Mouse (Mus musculus) liver, postnatal 0 days (tissue): Measurements from ENCODE around the gene Fggy. TPM values are rescaled to one million over a fixed set of nuclear protein-coding genes. Genes with fewer than 3 reads are reported as not detected.

Source experiments
- ATAC-seq: fragments of 200-750 bp; cut with Nextera tagmentation; 2 replicates; pipeline ENCODE4 v1.8.0; 2017; ENCODE audit warnings: mild to moderate bottlenecking, moderate library complexity
- DNase-seq: peaks from one replicate; pipeline ENCODE4 v3.0.0-alpha.2; 2016
- H3K27ac ChIP-seq: fragments of 300-500 bp; sonication (generic); 2 replicates; pipeline ENCODE4 v1.5.1; 2014; ENCODE audit warnings: antibody characterized with exemption, moderate library complexity, mild to moderate bottlenecking, low read depth
- H3K27me3 ChIP-seq: fragments of 300-500 bp; sonication (generic); 2 replicates; pipeline ENCODE4 v1.6.1; 2014; ENCODE audit warnings: low read length, control low read depth, mixed read lengths; ENCODE audit not compliant: insufficient read depth
- H3K36me3 ChIP-seq: fragments of 300-500 bp; sonication (generic); replicated peaks from 2 replicates; pipeline ENCODE4 v1.6.1; 2014; ENCODE audit warnings: mild to moderate bottlenecking, control low read depth, low read length, moderate library complexity, mixed read lengths; ENCODE audit not compliant: insufficient read depth
- H3K4me1 ChIP-seq: fragments of 300-500 bp; sonication (generic); 2 replicates; pipeline ENCODE4 v1.6.1; 2014; ENCODE audit warnings: antibody characterized with exemption, mild to moderate bottlenecking, control low read depth; ENCODE audit not compliant: insufficient read depth
- H3K4me2 ChIP-seq: fragments of 300-500 bp; sonication (generic); 2 replicates; pipeline ENCODE4 v1.6.1; 2014; ENCODE audit warnings: low read depth, mild to moderate bottlenecking, low read length, moderate library complexity, mixed read lengths
- H3K4me3 ChIP-seq: fragments of 300-500 bp; sonication (generic); 2 replicates; pipeline ENCODE4 v1.5.1; 2014; ENCODE audit warnings: low read depth, low read length
- H3K9ac ChIP-seq: fragments of 300-500 bp; sonication (generic); replicated peaks from 2 replicates; pipeline ENCODE4 v1.6.1; 2014; ENCODE audit warnings: mild to moderate bottlenecking, moderate library complexity
- H3K9me3 ChIP-seq: fragments of 300-500 bp; sonication (generic); 2 replicates; pipeline ENCODE4 v1.6.1; 2016; ENCODE audit warnings: mild to moderate bottlenecking, control low read depth, low read length, mixed read lengths
- CTCF ChIP-seq: sonication (generic); IDR thresholded peaks from 2 replicates; pipeline ENCODE4 v1.5.1; 2016; ENCODE audit warnings: antibody characterized with exemption, low read depth
- EP300 ChIP-seq: IDR thresholded peaks from 2 replicates; pipeline ENCODE4 v1.6.1; 2016; ENCODE audit warnings: antibody characterized with exemption, low read depth, mild to moderate bottlenecking
- WGBS: fragments of 180-500 bp; shearing (Covaris S2); extraction: QIAGEN DNeasy Blood & Tissue Kit; methylation state at CpG from one replicate; pipeline ENCODE4 v1.1.7; 2014; ENCODE audit not compliant: insufficient replicate concordance; 5-methylcytosine and 5-hydroxymethylcytosine counted together
- polyA plus RNA-seq: library from polyadenylated mRNA; unstranded; fragments of >200 nt; fragmentation: Nextera tagmentation; extraction: Ambion mirVana; gene quantifications from 2 replicates; pipeline ENCODE4 v1.2.1, GENCODE M21; 2015

Fggy gene
- polyA plus RNA-seq, 1 experiment from 2014 or later, result 45.4 TPM

- no peak overlapping the region for H3K4me2 ChIP-seq
These were observed 143.1 kb downstream of the Fggy start for GRCm38 (mm10) chr4:95700366-95700765.

GRCm38 (mm10) chr4:95707941-95708897, 150.9 kb downstream of the Fggy start:
- ATAC-seq (no peak), DNase-seq (no peak)
- H3K4me3 ChIP-seq, result no peak overlapping the region
- H3K4me2 ChIP-seq, result no peak overlapping the region
- no peaks in the 10 kb centered on the region for H3K27me3 ChIP-seq
- no peak overlapping the region for H3K27ac ChIP-seq
- no peaks in the 10 kb centered on the region for H3K9me3 ChIP-seq
- TF ChIP-seq CTCF (no peak), EP300 (no peak)
- H3K36me3 ChIP-seq, result no peaks in the 10 kb centered on the region
- H3K9ac ChIP-seq, result no peak overlapping the region
- no peaks in the 10 kb centered on the region for H3K4me1 ChIP-seq
- 71% methylated on average over 5 of the region's 5 CpGs for WGBS

More at GRCm38 (mm10) chr4:95700366-95700765, 143.1 kb downstream of the Fggy start:
- ATAC-seq, result no peak
- H3K27me3 ChIP-seq, result no peaks in the 10 kb centered on the region
- no peaks in the 10 kb centered on the region for H3K9me3 ChIP-seq
- 68% methylated on average over 2 of the region's 2 CpGs for WGBS
- DNase-seq, result no peak
- no peaks in the 10 kb centered on the region for H3K36me3 ChIP-seq
- no peak overlapping the region for H3K27ac ChIP-seq
- TF ChIP-seq EP300, result no peak
- no peak for TF ChIP-seq CTCF
- H3K4me1 ChIP-seq, result no peaks in the 10 kb centered on the region
- no peak overlapping the region for H3K9ac ChIP-seq
- no peak overlapping the region for H3K4me3 ChIP-seq

GRCm38 (mm10) chr4:95709750-95710149, 152.4 kb downstream of the Fggy start:
- TF ChIP-seq CTCF, result no peak
- no peak for TF ChIP-seq EP300
- Histone ChIP-seq H3K4me2 (no peak overlapping the region), H3K4me1 (no peaks in the 10 kb centered on the region), H3K9me3 (no peaks in the 10 kb centered on the region), H3K36me3 (no peaks in the 10 kb centered on the region), H3K9ac (no peak overlapping the region), H3K27ac (no peak overlapping the region), H3K4me3 (no peak overlapping the region), H3K27me3 (no peaks in the 10 kb centered on the region)
- ATAC-seq, result no peak
- no peak for DNase-seq
- WGBS, result 49% methylated on average over 1 of the region's 1 CpGs

- Histone ChIP-seq H3K9me3 (no peaks in the 10 kb centered on the region), H3K4me1 (no peaks in the 10 kb centered on the region), H3K27ac (no peak overlapping the region), H3K27me3 (no peaks in the 10 kb centered on the region), H3K4me3 (no peak overlapping the region), H3K36me3 (no peaks in the 10 kb centered on the region), H3K9ac (no peak overlapping the region), H3K4me2 (no peak overlapping the region)
- no peak for DNase-seq
- no peak for ATAC-seq
- 79% methylated on average over 1 of the region's 1 CpGs for WGBS
- TF ChIP-seq CTCF, result no peak
These were observed 155.5 kb downstream of the Fggy start for GRCm38 (mm10) chr4:95712802-95713201.

DNA sequence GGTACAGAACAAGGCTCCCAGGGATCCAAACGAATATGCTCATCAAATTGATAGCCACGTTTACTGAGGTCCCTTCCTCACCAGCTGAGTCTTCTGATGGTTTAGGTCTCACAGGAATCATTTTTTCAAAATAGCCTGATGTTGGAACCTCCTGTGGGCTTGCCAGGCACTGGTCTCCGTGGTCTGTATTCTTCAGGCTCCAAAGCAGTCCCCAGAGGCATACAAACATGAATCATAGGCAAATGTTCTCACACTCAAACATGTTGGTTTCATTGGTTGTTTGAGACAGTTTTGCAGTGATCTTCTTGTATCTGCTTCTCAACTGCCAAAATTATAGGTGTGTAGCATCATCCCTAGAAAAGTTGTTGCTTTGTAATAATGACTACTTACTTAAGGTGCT, 156.0 kb downstream of the Fggy start:
- Histone ChIP-seq H3K27ac (no peak overlapping the region), H3K4me2 (no peak overlapping the region), H3K4me3 (no peak overlapping the region), H3K9me3 (no peaks in the 10 kb centered on the region), H3K27me3 (no peaks in the 10 kb centered on the region), H3K36me3 (no peaks in the 10 kb centered on the region), H3K9ac (no peak overlapping the region), H3K4me1 (no peaks in the 10 kb centered on the region)
- no peak for ATAC-seq
- TF ChIP-seq CTCF (no peak), EP300 (no peak)
- no peak for DNase-seq
- WGBS, result 70% methylated on average over 3 of the region's 3 CpGs

GRCm38 (mm10) chr4:95716137-95716536, 158.8 kb downstream of the Fggy start:
- Histone ChIP-seq H3K4me2 (no peak overlapping the region), H3K9me3 (no peaks in the 10 kb centered on the region), H3K4me1 (no peaks in the 10 kb centered on the region), H3K4me3 (no peak overlapping the region), H3K9ac (no peak overlapping the region), H3K27me3 (no peaks in the 10 kb centered on the region), H3K36me3 (no peaks in the 10 kb centered on the region), H3K27ac (no peak overlapping the region)
- DNase-seq, result no peak
- 67% methylated on average over 3 of the region's 3 CpGs for WGBS
- TF ChIP-seq EP300, result no peak
- TF ChIP-seq CTCF, result no peak
- ATAC-seq, result no peak
